Mouse (Mus musculus): ENCODE results near the gene Ddi1. TPM values are rescaled to one million over a fixed set of nuclear protein-coding genes. Genes with fewer than 3 reads are reported as not detected.

The Ddi1 gene
- 0.10 and 0.55 TPM in 2 replicates for polyA plus RNA-seq (2014; fragmentation: Nextera tagmentation; extraction: Ambion mirVana)

DNA sequence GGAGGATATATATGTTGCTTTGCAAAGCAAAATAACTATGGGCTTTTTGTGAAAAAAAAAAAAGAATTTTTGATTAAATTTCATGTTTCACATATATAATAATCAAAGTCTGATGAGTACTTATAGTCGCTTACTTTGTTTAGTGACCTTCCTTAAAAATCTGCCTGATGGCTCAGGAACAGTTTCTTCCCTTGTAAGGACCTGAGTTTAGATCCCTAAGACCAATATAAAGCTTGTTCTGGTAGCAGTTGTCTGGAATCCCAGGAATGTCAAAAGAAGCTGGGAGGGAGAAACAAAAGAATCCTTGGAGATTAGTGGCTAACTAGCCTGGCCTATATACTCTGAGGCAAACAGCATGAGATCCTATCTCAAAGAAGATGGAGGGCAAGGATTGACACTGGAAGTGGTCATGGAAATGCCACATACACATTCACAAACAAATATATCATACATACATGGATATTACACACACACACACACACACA is at the start of gene Ddi1:
Ddi1 (minus strand) TSS at position 51 of the 485 bp plus-strand sequence.
- WGBS: 89% methylated on average over 1 of the region's 1 CpGs
- no peaks in the 10 kb centered on the region for H3K9me3 ChIP-seq (ENCODE audit: control insufficient read depth, low read length)
- H3K4me2 ChIP-seq (replicated peaks; ENCODE audit: low read depth, low read length): no peak within 1 kb of the TSS

DNA sequence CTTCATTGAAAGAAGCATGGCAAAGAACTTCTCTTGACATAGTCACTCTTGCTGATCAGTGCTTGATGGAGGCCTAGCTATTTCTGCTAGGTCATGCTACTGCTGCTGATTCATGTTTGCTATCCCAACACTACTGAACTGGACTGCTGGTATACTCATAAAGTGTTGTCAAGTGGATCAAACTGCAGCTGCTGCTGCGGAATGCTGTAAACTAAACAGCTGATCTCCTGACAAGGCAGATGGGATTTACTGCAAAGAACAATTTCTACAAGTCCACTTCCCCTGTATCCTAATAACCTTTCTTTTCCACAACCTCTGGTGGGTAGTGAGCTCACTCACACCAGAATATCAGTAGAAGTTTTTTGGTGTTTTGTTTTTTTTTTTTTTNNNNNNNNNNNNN is 47.5 kb upstream of the Ddi1 start:
- no peaks in the 10 kb centered on the region for H3K4me1 ChIP-seq (ENCODE audit: control insufficient read depth, insufficient read depth, low read length)
- ATAC-seq (ENCODE audit: low FRiP score, low TSS enrichment): no peak
- no peak overlapping the region for H3K9ac ChIP-seq (ENCODE audit: low read depth, low read length)
- no peaks in the 10 kb centered on the region for H3K36me3 ChIP-seq (ENCODE audit: control insufficient read depth, insufficient read depth, low read length)
- no peak overlapping the region for H3K27ac ChIP-seq (ENCODE audit: low read depth, low read length)
- WGBS: 30% methylated on average over 1 of the region's 1 CpGs
- no peaks in the 10 kb centered on the region for H3K9me3 ChIP-seq (ENCODE audit: control insufficient read depth, low read length)
- no peaks in the 10 kb centered on the region for H3K27me3 ChIP-seq (ENCODE audit: control insufficient read depth, insufficient read depth, low read length)
- H3K4me2 ChIP-seq (replicated peaks; ENCODE audit: low read depth, low read length): no peak overlapping the region
- H3K4me3 ChIP-seq (ENCODE audit: low read length): no peak overlapping the region

More for the DNA sequence above, at the start of gene Ddi1:
- H3K4me1 ChIP-seq (ENCODE audit: control insufficient read depth, insufficient read depth, low read length): no peaks in the 10 kb centered on the region
- H3K27ac ChIP-seq (ENCODE audit: low read depth, low read length): no peak within 1 kb of the TSS
- no peak within 1 kb of the TSS for H3K4me3 ChIP-seq (ENCODE audit: low read length)
- no peak within 1 kb of the TSS for H3K9ac ChIP-seq (ENCODE audit: low read depth, low read length)
- H3K27me3 ChIP-seq (ENCODE audit: control insufficient read depth, insufficient read depth, low read length): no peaks in the 10 kb centered on the region
- H3K36me3 ChIP-seq (ENCODE audit: control insufficient read depth, insufficient read depth, low read length): no peaks in the 10 kb centered on the region
- ATAC-seq (ENCODE audit: low FRiP score, low TSS enrichment): no peak

DNA sequence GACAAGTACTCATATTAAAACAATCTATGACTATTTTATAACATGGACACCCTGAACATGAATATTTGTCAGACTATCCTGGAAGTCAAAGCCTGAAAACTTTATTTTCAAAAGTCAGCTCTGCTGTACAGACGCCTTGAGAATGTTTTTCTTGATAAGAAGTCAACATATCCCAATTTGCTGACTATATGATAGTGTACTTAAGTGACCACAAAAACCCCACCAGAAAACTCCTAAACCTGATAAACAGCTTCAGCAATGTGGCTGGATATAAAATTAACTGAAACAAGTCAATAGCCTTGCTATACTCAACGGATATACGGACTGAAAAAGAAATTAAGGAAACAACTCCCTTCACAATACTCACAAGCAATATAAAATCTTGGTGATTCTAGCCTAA is 36.2 kb upstream of the Ddi1 start:
- Histone ChIP-seq H3K4me2 (replicated peaks; ENCODE audit: low read depth, low read length) (no peak overlapping the region), H3K36me3 (ENCODE audit: control insufficient read depth, insufficient read depth, low read length) (no peaks in the 10 kb centered on the region), H3K9ac (ENCODE audit: low read depth, low read length) (no peak overlapping the region), H3K4me1 (ENCODE audit: control insufficient read depth, insufficient read depth, low read length) (no peaks in the 10 kb centered on the region), H3K27ac (ENCODE audit: low read depth, low read length) (no peak overlapping the region), H3K9me3 (ENCODE audit: control insufficient read depth, low read length) (no peaks in the 10 kb centered on the region), H3K4me3 (ENCODE audit: low read length) (no peak overlapping the region), H3K27me3 (ENCODE audit: control insufficient read depth, insufficient read depth, low read length) (no peaks in the 10 kb centered on the region)
- 93% methylated on average over 3 of the region's 3 CpGs for WGBS
- no peak for ATAC-seq (ENCODE audit: low FRiP score, low TSS enrichment)

DNA sequence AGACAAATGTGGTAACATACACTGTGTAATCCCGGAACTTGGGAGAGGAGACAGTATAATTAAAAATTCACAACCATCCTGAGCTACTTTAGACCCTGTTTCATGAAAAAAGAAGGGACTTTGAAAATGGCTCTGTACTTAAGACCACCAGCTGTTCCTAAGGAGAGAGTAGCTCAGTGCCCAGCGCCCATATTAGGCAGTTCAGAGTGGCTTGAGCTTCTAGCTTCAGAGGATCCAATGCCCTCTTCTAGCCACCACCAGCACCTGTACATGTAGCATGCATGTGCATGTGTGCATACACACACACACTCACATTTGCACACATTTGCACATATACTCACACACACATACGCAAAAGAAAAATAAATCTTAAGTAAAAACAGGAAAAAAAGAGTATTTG is 34.9 kb upstream of the Ddi1 start:
- no peaks in the 10 kb centered on the region for H3K9me3 ChIP-seq (ENCODE audit: control insufficient read depth, low read length)
- no peaks in the 10 kb centered on the region for H3K27me3 ChIP-seq (ENCODE audit: control insufficient read depth, insufficient read depth, low read length)
- H3K4me3 ChIP-seq (ENCODE audit: low read length): no peak overlapping the region
- no peaks in the 10 kb centered on the region for H3K4me1 ChIP-seq (ENCODE audit: control insufficient read depth, insufficient read depth, low read length)
- no peak overlapping the region for H3K27ac ChIP-seq (ENCODE audit: low read depth, low read length)
- ATAC-seq (ENCODE audit: low FRiP score, low TSS enrichment): no peak
- no peak overlapping the region for H3K4me2 ChIP-seq (replicated peaks; ENCODE audit: low read depth, low read length)
- no peaks in the 10 kb centered on the region for H3K36me3 ChIP-seq (ENCODE audit: control insufficient read depth, insufficient read depth, low read length)
- 89% methylated on average over 3 of the region's 3 CpGs for WGBS
- no peak overlapping the region for H3K9ac ChIP-seq (ENCODE audit: low read depth, low read length)

DNA sequence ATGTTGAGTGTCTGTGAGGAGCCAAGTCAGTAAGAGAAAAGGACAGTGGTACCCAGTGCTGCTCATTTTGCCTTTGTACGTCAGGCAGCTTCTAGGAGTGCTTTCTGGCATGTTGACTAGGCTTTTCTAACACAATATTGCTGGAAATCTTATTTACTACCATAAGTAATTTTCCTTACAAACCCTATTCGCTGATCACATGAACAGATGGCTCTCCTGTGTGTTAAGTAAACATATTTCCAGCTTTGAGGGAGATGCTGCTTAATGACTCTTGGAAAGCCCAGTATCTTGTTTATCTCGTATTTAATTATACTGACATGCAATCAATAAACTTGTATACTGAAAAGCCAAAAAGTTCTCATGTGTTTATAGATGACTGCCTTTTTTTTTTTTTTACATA is 32.4 kb upstream of the Ddi1 start:
- Histone ChIP-seq H3K4me2 (replicated peaks; ENCODE audit: low read depth, low read length) (no peak overlapping the region), H3K27me3 (ENCODE audit: control insufficient read depth, insufficient read depth, low read length) (no peaks in the 10 kb centered on the region), H3K9ac (ENCODE audit: low read depth, low read length) (no peak overlapping the region), H3K4me3 (ENCODE audit: low read length) (no peak overlapping the region), H3K9me3 (ENCODE audit: control insufficient read depth, low read length) (no peaks in the 10 kb centered on the region), H3K27ac (ENCODE audit: low read depth, low read length) (no peak overlapping the region), H3K4me1 (ENCODE audit: control insufficient read depth, insufficient read depth, low read length) (no peaks in the 10 kb centered on the region), H3K36me3 (ENCODE audit: control insufficient read depth, insufficient read depth, low read length) (no peaks in the 10 kb centered on the region)
- ATAC-seq (ENCODE audit: low FRiP score, low TSS enrichment): no peak
- 67% methylated on average over 3 of the region's 3 CpGs for WGBS

DNA sequence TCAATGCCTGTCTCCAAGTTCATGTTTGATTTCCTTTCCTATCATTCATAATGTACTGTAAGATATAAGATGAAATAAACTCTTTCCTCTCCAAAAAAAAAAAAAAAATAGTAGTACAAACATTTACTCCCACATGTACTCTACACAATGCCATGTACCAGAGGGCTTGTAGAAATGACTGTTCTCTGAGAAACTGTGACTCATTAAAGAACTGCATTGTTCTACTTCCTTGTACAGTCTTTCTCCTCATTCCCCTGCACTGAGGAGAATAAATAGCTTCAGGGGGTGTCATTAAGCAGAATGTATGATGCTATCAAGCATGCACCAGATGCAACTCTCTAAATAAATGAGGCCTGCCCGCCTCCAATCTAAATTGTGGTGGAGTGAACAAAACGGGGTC is 28.9 kb upstream of the Ddi1 start:
- Histone ChIP-seq H3K9me3 (ENCODE audit: control insufficient read depth, low read length) (no peaks in the 10 kb centered on the region), H3K4me3 (ENCODE audit: low read length) (no peak overlapping the region), H3K36me3 (ENCODE audit: control insufficient read depth, insufficient read depth, low read length) (no peaks in the 10 kb centered on the region), H3K27me3 (ENCODE audit: control insufficient read depth, insufficient read depth, low read length) (no peaks in the 10 kb centered on the region), H3K27ac (ENCODE audit: low read depth, low read length) (no peak overlapping the region), H3K9ac (ENCODE audit: low read depth, low read length) (no peak overlapping the region), H3K4me2 (replicated peaks; ENCODE audit: low read depth, low read length) (no peak overlapping the region), H3K4me1 (ENCODE audit: control insufficient read depth, insufficient read depth, low read length) (no peaks in the 10 kb centered on the region)
- ATAC-seq (ENCODE audit: low FRiP score, low TSS enrichment): no peak
- 87% methylated on average over 2 of the region's 2 CpGs for WGBS

DNA sequence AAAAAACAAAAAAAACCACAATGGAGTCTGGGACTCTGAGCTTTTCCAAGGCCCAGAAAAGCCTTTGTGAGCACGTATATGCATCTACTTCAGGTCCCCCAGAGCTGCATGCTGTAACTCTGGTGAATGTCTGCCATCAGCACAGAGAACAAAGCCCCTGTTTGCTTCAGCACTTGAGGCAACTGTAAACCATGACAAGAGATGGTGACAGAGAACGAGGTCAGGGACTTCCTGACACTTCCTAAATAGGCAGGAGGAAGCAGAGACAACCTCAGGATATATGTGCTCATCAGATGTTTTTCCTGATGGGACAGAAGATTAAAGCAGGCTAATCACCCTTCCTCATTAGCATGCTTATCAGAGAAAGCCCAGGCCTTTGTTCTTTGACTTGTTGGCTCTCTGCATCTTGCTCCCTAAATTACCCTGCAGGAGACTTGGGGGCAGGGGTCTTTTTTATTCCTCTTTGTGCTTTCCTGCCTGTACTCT is 19.6 kb upstream of the Ddi1 start:
- Histone ChIP-seq H3K9ac (ENCODE audit: low read depth, low read length) (no peak overlapping the region), H3K4me2 (replicated peaks; ENCODE audit: low read depth, low read length) (no peak overlapping the region), H3K4me1 (ENCODE audit: control insufficient read depth, insufficient read depth, low read length) (no peaks in the 10 kb centered on the region), H3K36me3 (ENCODE audit: control insufficient read depth, insufficient read depth, low read length) (no peaks in the 10 kb centered on the region), H3K4me3 (ENCODE audit: low read length) (no peak overlapping the region), H3K27me3 (ENCODE audit: control insufficient read depth, insufficient read depth, low read length) (no peaks in the 10 kb centered on the region), H3K27ac (ENCODE audit: low read depth, low read length) (no peak overlapping the region), H3K9me3 (ENCODE audit: control insufficient read depth, low read length) (no peaks in the 10 kb centered on the region)
- 17% methylated on average over 2 of the region's 2 CpGs for WGBS
- no peak for ATAC-seq (ENCODE audit: low FRiP score, low TSS enrichment)

DNA sequence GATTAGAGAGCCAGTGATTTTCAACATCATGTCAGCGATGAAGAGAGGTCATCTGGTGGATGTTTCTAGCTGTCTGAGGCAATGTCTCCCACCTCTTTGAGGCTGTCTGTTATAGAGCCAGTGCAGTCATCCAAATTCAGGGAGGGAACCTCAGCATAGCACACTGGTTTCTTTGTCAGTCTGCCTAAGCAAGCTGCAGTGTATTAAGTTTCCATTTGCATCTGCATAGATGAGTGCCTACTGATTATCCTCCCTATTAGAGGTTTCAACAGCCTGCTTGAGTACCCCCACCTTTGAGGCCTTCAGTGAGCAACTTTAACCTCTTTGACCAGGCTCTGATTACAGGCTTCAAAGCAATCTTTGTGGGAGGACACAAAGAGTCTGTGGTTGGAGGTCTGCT is 17.1 kb upstream of the Ddi1 start:
- H3K36me3 ChIP-seq (ENCODE audit: control insufficient read depth, insufficient read depth, low read length): no peaks in the 10 kb centered on the region
- H3K4me1 ChIP-seq (ENCODE audit: control insufficient read depth, insufficient read depth, low read length): no peaks in the 10 kb centered on the region
- WGBS: 42% methylated on average over 1 of the region's 1 CpGs
- ATAC-seq (ENCODE audit: low FRiP score, low TSS enrichment): peak; percentile 96
- no peak overlapping the region for H3K9ac ChIP-seq (ENCODE audit: low read depth, low read length)
- H3K4me3 ChIP-seq (ENCODE audit: low read length): no peak overlapping the region
- H3K27me3 ChIP-seq (ENCODE audit: control insufficient read depth, insufficient read depth, low read length): no peaks in the 10 kb centered on the region
- no peak overlapping the region for H3K4me2 ChIP-seq (replicated peaks; ENCODE audit: low read depth, low read length)
- H3K9me3 ChIP-seq (ENCODE audit: control insufficient read depth, low read length): no peaks in the 10 kb centered on the region
- H3K27ac ChIP-seq (ENCODE audit: low read depth, low read length): no peak overlapping the region

DNA sequence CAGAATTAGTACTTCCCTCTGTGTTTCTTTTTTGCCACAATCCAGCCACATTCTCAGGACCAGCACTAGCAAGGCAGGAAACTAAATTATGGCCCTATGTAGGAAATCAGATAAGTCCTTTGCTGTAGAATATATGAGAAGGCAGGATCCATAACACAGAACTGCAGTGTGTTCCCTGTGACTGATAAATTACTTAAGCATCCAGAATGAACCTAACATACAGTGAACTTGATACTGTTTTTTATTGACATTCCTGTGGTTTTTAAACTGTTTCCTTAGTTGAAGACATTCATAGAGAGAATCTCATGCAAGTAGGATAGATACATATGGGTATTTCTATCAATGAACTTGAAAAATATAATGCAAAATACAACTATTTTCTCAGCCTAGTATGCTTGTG is 7.9 kb upstream of the Ddi1 start:
- no peak overlapping the region for H3K27ac ChIP-seq (ENCODE audit: low read depth, low read length)

More for the DNA sequence above, 7.9 kb upstream of the Ddi1 start:
- Histone ChIP-seq H3K9me3 (ENCODE audit: control insufficient read depth, low read length) (no peaks in the 10 kb centered on the region), H3K4me2 (replicated peaks; ENCODE audit: low read depth, low read length) (no peak overlapping the region), H3K27me3 (ENCODE audit: control insufficient read depth, insufficient read depth, low read length) (no peaks in the 10 kb centered on the region), H3K36me3 (ENCODE audit: control insufficient read depth, insufficient read depth, low read length) (no peaks in the 10 kb centered on the region), H3K4me1 (ENCODE audit: control insufficient read depth, insufficient read depth, low read length) (0 out of 2 replicates have a peak, but pooled peaks cover 3% of the 10 kb centered on the region), H3K4me3 (ENCODE audit: low read length) (no peak overlapping the region), H3K9ac (ENCODE audit: low read depth, low read length) (no peak overlapping the region)
- no peak for ATAC-seq (ENCODE audit: low FRiP score, low TSS enrichment)
